Mouse (Mus musculus): ENCODE data around the gene A730015C16Rik.

The A730015C16Rik gene

DNA sequence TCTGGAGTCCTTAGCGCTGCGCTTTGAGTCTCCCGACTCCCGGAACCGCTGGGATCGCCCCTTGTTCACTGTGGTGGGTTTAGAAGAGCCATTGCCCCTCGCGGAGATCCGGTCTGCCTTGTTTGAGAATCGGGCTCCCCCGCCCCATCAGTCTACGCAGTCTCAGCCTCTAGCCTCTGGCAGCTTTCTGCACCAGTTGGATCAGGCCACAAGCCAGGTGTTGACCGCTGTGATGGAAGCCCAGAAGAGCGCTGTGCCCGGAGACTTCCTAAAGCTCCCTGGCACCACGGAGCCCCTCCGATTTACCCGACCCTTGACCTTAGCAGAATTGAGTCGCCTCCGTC is at the start of gene A730015C16Rik:
TSS of gene A730015C16Rik (minus strand) at position 115 of the 344 bp plus-strand sequence.
- no peak for DNase-seq (ENCODE audit: low spot score)

DNA sequence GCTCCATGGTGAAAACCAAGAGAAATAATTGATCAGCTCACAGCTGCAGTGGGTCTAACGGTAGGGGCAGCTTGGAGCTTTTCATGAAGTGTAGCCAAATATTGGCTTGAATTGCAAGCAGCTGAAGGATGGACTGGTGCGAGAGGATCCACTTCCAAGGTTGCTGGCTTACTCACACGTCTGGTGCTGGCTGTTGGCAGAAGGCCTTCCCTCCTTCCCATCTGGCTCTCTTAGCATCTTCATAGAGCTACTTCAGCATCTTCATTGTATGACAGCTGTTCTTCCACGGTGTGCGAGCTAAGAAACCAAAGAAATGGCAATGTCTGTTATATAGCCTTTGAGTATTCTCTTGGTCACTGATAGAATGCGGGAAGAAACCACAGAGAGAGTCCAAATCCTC is 42.5 kb upstream of the A730015C16Rik start:
- no peak for DNase-seq (ENCODE audit: low spot score)

DNA sequence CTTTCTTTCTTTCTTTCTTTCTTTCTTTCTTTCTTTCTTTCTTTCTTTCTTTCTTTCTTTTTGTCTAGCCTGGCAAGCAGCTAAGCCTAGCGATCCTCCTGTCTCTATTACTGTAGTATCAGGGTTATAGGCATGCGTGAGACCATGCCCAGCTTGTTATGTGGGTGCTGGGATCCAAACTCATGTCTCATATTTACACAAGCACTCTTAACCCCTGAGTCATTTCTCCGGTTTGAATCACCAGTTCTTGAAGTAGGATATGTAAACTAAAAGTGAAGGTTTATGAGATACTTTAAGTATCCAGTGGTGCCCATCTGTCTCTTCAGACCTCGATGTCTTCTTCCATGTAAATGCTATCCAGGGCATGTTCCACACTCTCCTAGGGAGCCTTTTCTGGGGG is 39.0 kb upstream of the A730015C16Rik start:
- DNase-seq (ENCODE audit: low spot score): no peak

DNA sequence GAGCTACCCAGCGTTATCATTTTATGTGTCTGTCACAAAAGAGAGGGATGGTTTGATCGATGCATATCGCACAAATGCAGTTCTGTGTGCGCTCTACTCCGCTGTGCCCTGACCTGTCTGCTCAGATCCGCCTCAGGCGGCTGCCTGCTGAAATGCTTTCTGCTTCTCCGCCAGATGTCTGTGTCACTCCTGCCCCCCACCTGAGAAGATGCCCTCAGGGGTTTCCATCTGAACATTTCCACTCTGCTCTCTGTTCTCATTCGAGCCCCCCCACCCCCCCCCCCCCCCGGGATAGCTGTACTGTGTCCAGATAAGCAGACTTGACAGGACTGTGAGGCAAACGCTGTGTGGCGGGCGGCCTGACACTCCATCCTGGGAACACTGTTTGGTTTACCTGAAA is 35.4 kb upstream of the A730015C16Rik start:
- DNase-seq (ENCODE audit: low spot score): no peak

DNA sequence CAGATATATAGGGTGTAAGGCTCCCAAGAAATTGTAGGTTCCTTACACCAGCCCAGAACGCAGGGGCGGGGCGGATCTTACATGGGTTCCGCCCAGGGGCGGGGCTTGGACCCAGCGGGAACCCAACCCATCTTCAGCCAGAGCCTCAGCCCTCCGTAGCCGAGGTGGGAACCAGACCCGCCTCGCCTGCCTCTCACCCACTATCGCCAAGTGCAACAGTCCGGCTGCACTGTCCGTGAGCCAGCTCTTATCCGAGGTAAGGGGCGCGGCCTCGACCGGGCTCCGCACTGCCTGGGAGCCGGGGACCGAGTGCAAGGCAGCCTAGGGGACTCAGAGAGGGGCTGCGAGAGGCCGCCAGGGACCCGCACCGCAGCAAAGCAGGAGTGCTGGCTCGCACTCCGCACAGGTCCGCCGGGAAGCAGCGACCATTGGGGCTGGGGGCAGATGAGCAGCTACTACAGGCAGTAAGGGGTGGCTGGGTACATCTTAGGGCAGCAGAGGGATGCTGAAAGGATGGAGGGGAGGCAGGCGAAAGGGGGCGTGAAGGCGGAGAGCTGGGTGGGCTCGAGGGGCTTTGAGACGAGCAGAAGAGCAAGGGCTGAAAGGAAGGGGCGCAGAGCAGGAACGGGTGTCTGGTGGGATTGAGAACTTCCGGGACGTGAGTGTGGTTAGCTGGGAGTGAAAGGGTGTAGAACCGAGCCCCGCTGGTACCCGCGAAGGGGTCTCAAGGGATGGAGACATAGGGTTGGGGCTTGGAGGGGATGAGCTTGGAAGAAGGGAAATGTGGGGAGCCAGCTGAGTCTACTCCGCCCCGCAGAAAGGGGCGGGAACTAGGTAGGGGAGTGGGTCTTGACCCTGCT is 30.8 kb upstream of the A730015C16Rik start, which contains the start of gene Rab3b:
TSS of gene Rab3b (plus strand) at position 101 of the 860 bp plus-strand sequence.
- no peak for DNase-seq (ENCODE audit: low spot score)

DNA sequence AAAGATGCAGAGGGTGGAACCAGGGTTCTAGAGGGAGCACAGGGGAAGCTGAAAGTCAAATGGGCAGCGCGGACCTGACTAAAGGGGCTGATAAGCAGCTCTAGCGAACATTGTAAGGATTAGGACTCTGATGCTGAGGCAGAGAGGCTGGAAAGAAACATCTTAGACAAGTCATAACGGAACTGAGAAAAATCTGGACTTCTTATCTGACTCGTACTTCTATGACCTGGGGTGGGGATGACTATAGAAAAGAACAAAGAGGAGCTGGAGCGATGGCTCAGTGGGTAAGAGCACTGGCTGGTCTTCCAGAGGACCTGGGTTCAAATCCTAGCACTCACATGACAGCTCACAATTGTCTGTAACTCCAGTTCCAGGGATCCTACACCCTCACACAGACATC is 29.5 kb upstream of the A730015C16Rik start:
- no peak for DNase-seq (ENCODE audit: low spot score)

DNA sequence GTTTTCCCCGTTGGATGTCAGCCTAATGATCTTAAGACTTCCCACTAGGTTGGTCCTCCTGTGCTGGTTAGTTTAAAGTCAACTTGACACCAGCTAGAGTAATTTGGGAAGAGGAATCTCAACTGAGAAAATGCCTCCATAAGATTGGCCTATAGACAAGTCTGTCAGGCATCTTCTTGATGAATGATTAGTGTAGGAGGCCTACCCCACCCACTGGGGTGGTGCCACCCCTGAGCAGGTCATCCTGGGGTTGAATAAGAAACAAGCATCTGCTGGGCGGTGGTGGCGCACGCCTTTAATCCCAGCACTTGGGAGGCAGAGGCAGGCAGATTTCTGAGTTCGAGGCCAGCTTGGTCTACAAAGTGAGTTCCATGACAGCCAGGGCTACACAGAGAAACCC is 25.3 kb upstream of the A730015C16Rik start:
- DNase-seq (ENCODE audit: low spot score): no peak

DNA sequence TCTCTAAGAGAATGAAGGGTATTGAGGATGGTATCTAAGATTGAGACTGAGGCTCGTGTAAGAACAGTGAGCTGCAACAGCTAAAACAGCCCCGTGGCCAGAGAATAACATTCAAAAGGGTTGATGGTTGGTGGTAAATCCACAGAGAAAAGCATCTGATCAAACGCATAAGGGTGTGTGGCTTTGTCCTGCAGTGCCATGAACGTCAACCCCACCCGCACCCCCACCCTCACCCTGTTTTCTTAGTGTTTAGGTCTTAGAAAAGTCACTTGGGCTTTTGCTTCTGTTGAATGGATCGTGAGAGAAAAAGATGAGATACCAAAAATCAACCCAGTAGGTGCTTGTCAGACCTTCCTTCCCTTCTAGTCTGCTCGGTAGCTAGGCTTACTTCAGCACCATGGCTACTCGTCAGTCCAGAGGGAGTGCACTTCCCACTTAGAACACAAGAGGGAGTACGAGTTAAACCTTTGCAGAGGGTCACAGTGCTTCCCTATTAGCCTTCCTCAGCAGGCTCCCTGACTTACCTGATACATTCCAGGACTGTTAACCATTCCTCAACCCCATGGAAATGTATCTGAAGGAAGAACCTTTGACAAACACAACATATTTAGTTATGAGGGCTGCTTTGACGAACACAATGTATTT is 21.4 kb upstream of the A730015C16Rik start:
- DNase-seq (ENCODE audit: low spot score): peak; percentile 85

DNA sequence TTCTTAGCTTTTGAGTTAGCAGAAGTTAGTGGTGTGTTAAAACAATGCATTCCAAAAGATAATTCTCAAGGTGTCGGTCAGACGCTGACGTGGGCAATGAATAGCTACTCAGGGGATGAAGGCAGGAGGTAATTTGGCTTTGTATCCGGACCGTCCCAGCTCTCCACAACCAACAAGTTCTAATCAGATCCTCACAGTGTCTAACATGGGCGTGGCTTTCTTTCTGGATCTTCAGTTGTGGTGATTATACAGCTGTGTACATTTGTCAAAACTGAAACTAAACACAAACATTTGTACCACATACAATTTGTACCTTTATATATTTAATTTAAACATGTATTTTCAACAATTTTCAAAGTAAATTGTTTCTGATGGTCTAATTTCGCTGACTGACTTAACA is 18.4 kb upstream of the A730015C16Rik start:
- DNase-seq (ENCODE audit: low spot score): no peak

DNA sequence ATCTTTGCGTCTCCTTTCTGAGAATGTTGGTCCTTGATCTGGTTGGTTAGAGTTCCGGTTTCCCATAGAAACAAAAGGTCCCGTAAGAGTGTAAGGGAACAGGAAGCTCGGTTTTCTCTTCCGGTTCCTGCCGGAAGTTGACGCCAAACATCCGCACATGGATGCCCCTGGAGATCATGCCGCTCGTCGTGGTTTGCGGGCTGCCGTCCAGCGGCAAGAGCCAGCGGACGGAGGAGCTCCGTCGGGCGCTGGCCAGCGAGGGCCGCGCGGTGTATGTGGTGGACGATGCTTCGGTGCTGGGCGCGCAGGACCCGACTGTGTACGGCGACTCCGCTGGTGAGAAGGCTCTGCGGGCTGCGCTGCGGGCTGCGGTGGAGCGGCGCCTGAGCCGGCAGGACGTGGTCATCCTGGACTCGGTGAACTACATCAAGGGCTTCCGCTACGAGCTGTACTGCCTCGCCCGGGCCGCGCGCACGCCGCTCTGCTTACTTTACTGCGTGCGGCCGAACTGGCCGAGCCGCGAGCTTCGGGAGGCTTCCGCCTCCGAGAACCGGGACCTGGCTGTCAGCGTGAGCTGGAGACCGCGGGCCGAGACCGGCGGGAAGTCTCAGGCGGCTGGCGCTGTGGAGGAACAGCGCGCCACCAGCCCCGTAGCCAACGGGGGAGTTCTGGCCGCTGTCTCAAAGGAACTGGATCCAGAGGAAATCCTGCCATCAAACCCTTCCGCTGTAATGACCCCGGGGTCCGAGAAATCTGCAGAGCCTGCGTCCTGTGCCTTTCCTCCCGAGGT is 509 bp downstream of the A730015C16Rik start, which contains the start of gene Kti12:
TSS of gene Kti12 (plus strand) at position 71 of the 790 bp plus-strand sequence.
- DNase-seq (ENCODE audit: low spot score): peak; percentile 75

DNA sequence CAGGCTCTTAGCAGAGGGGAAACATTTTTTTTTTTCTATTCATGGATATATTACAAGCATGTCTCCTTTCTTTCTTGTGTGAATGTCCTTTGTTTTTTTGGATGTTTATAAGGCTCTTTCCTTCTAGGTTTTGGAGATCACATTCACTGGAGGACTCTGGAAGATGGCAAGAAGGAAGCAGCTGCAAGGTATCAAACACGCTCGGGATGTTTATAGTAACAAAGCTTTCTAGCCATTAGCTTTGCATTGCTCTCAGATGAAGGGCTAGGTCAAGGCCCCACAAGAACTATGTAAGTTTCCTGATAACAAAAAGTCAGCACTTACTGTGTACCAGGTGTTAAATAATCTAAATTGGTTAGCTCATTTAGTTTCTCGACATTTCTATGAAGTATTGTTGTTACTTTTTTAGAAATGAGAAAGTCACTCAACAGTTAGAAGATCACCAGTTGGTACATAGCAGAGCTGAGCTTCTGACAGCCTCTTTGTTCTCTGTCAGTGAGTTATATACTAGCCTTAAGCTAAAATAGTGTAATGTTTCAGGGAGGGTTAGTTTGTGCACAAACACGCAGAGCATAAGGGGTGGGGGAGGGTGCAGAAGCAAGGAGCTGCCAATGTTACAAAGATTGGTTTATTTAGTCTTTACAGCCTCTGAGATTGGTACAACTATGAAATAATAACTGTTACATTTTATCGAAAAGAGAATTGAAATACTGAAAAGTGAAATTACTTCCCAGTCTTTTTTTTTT is 2.4 kb downstream of the A730015C16Rik start:
- no peak for DNase-seq (ENCODE audit: low spot score)

DNA sequence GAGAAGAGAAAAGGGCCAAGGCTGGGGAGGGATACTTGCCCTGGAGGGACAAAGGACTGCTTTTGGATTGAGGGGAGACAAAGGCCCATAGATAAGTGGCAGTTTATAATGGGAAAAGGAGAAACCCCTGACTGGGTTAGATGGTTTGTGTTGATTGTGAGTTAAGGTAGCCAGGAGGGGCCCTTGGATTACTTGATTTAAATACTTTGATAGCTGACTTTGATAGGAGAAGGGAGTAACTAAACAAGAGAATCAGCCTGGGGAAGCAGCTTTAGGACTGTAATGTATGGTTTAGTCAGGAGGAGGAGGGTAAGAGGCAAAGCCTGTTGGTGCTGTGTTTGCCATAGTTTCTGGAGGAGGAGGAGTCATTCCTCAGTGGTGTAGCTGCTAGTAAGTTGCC is 5.1 kb downstream of the A730015C16Rik start:
- DNase-seq (ENCODE audit: low spot score): no peak

DNA sequence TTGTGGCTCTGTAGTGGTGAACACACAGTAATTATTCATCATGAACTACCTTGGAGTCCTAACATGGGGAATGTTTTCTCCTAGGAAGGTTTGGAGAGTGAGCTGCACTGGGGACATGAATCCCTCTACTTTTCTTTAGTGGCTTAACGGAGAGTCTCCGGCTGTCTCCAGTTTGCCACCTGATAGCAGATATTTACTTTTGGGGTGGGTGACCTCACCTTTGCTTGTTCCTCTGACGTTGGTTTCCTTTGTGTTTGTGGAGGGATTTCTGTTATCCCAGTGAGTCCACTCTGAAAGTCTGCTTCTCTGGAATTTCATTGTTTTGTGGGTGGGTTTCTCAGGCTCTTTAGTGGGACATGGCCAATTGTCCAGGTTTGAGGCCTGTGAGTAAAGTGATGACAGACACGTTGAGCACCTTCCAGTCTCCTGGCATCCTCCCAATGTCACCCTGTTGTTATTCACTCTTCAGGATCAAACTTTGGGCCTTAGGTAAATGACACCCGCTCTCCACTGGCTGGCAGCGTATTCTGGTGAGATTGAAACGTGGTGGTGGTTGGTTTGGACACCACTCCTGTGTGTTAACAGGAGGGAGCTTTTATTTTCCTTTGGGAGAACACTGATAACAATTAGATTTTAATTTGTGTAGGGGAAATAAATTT is 6.4 kb downstream of the A730015C16Rik start:
- no peak for DNase-seq (ENCODE audit: low spot score)

DNA sequence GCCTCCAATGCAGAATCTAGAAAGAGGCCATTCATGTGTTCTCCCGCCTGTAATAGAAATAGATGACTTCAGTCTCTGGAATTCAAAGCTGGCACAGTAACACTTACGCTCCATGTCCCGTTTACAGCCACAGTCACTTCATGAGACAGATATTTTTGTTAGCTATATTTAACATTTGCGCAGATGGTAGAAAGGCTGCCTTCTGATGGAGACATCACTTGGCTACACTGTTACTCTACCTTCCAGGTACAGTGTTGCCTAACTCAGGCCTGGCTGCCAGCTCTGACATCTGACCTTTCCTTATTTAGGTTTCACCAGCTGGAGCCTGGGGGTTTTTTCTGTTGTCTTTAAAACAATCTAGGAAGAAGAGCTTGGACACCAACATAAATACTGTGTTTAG is 10.4 kb downstream of the A730015C16Rik start:
- DNase-seq (ENCODE audit: low spot score): no peak

DNA sequence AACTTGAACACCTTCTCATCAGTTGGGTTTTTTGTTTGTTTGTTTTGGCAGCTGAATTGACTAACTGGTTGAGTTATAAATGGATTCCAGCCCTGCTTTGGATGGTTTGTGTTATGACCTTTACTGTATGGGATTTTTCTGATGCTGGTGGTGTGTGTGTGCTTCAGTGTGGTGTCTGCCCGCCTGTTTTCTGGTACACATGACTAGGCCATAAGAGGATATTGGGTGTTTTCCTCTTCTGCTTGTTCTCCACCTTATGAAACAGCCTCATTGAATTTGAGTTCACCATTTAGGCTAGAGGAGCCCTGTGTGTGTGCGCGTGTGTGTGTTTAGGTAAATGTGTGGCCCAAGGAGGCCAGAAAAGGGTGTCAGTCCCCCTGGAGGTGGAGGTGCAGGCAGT is 12.9 kb downstream of the A730015C16Rik start:
- no peak for DNase-seq (ENCODE audit: low spot score)

DNA sequence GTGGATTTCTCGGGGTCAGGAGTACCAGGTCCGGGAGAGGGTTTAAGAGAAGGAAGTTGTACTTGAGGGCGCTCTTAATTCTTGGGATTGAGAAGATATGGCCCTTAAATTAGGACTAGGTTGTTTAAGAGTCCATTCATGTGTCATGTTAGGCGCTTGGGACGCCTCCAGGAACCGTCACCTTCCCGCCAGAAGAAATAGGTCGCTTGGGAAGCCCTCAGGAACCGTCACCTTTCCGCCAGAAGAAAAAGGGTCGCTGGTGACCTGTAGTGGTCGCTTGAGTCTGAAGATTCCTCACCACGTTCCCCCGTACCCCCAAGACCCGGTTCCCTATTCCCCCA is 13.5 kb downstream of the A730015C16Rik start:
- no peak for DNase-seq (ENCODE audit: low spot score)

DNA sequence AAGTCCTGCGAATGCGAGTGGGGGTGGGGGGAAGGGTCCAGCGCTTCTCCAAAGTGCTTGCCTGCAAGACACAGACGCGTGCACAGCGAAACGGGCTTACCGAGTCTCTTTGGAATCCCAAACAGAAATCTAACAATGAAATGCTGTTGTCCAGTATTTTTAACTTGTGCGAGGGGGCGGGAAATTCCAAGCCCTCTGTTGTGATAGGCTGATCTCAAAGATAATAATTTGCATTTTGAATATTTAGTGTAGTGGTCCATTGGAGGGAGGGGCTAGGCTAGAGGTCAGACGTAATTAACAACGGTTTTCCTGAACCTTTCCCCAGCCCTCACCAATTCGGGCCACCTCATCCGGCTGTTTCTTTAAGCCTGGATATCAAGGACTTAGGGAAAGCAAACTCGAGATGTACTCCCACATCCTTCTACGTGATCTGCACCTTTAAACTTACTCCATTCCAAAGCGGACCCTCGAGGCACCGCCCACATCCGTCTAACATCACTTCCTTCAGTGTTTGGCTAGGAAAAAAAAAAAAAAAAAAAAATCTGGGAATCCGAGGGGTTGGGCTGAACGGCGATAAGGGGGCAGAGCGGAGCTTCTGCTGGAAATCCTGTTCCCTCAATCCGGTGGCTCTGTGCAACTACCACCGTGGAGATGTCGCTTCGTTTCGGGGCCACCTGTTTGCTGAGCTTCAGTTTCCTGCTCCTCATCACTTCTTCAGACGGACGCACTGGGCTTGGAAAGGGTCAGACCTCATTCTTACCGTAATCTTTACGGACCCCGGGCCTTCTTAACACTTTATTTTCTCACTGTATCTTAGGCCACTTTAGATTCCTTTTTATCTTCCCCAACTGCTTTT is 14.1 kb downstream of the A730015C16Rik start, which contains the start of gene Txndc12:
TSS of gene Txndc12 (plus strand) at position 487 of the 856 bp plus-strand sequence.
- DNase-seq (ENCODE audit: low spot score): peak; percentile 78

DNA sequence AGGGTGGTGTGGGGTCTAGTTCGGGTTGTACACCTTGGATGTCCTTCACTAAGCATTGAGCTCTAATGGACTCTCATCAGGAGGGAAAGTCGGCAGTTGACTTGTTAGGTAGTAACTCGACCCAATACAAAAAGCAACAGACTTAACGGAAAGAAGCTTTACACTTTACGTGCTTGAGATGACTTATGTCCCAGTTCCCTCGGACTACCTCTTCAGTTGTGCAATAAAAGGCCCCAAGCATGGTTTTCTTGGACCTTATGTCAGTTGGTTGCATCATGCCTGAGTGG is 14.6 kb downstream of the A730015C16Rik start:
- DNase-seq (ENCODE audit: low spot score): no peak

DNA sequence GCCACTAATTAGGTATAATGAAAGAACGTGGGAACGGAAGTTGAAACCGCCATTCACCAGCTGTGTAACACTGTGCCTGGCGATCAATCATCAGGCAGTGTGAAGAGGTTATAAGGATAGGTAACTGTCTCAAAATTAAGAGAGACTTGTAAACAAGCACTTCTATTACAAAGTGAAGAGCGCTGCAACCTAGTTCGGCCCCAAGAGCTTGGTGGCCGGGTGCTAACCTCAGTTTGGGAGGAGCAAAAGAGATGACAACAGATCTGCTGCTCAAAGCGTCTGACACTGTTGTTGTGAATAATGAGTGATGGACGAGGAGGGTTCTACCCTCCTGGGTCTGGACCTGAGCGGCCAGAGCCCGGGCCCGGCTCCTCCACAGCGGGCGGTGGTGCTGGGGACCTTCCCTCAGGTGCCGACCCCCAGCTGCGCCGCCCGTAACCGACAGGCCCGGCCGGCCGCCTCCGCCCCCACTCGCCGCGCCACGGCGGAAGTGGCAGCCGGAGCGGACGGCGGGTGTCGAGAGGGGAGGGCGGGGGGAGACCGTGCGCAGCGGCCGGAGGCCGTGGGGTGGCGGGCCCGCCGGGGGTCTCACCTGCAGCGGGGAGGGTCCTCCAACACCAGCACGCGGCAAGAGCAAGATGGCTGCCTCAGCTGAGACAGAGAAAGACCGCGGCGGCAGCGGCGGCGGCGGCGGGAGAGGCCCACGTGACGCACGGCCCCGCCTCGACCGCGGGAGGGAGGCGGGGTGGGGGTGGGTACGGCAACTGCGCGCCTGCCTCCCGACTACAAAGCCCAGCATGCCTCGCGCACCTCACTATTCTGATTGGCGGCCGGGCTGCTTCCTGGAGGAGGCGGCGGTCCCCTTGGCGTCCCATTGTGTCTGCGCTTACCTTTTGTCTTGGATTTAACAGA is 15.2 kb downstream of the A730015C16Rik start, which contains the start of gene Btf3l4:
TSS of gene Btf3l4 (minus strand) at position 699 of the 912 bp plus-strand sequence.
- DNase-seq (ENCODE audit: low spot score): peak; percentile 86
